Mouse (Mus musculus): ENCODE measurements around the gene Ankrd13a. TPM values are rescaled to one million over a fixed set of nuclear protein-coding genes. Genes with fewer than 3 reads are reported as not detected.

Ankrd13a gene
- total and polyA plus RNA-seq, 3 experiments, result 110 to 184 (median 180) TPM

GRCm38 (mm10) chr5:114750325-114750724 lies 24.2 kb upstream of the Ankrd13a start:
- TF ChIP-seq RCOR1 (IDR thresholded peaks at IDR 0.05; ENCODE audit: low read depth, low read length) (no peak), MEF2A (IDR thresholded peaks at IDR 0.05; ENCODE audit: extremely low read depth, insufficient replicate concordance, low read depth, low read length, poor library complexity, severe bottlenecking) (no peak), BHLHE40 (IDR thresholded peaks at IDR 0.05; ENCODE audit: borderline replicate concordance, low read depth, low read length) (no peak), SIN3A (IDR thresholded peaks at IDR 0.05; ENCODE audit: low read length) (no peak), CHD2 (IDR thresholded peaks at IDR 0.05; ENCODE audit: low read length) (no peak), GABPA (IDR thresholded peaks at IDR 0.05; ENCODE audit: low read depth, low read length) (no peak), POLR2AphosphoS5 (IDR thresholded peaks at IDR 0.05; ENCODE audit: borderline replicate concordance, low read depth, low read length) (no peak), USF1 (IDR thresholded peaks at IDR 0.05; ENCODE audit: low read depth, low read length) (no peak), MXI1 (IDR thresholded peaks at IDR 0.05; ENCODE audit: low read depth, low read length) (no peak), JUND (IDR thresholded peaks at IDR 0.05; ENCODE audit: low read depth, low read length) (no peak), NELFE (IDR thresholded peaks at IDR 0.05; ENCODE audit: low read depth, low read length) (no peak), ELF1 (IDR thresholded peaks at IDR 0.05; ENCODE audit: low read depth, low read length) (no peak), SMC3 (IDR thresholded peaks at IDR 0.05; ENCODE audit: low read depth, low read length) (no peak), MYC (IDR thresholded peaks at IDR 0.05; ENCODE audit: low read depth, low read length) (no peak), MYB (IDR thresholded peaks at IDR 0.05; ENCODE audit: low read depth, low read length) (no peak), UBTF (IDR thresholded peaks at IDR 0.05; ENCODE audit: borderline replicate concordance, insufficient read depth, low read depth, low read length) (no peak)
- no peak for DNase-seq (ENCODE audit: low read depth, low spot score)
- H3K4me1 ChIP-seq (ENCODE audit: control insufficient read depth in 1 of 2, insufficient read depth in 2 of 2, low read length in 2 of 2), result no peaks in the 10 kb centered on the region
- no peaks in the 10 kb centered on the region for H3K79me2 ChIP-seq (ENCODE audit: control insufficient read depth, insufficient read depth, low read length, poor library complexity)
- H3K9ac ChIP-seq (ENCODE audit: control insufficient read depth, low read depth, low read length, poor library complexity, severe bottlenecking), result no peak overlapping the region
- peaks cover 0 to 17% of the 10 kb centered on the region in 2 experiments; a peak in 3 of 4 replicates for H3K36me3 ChIP-seq (ENCODE audit: control insufficient read depth in 1 of 2, insufficient read depth in 2 of 2, low read length in 2 of 2)
- no peak overlapping the region for H3K27ac ChIP-seq (ENCODE audit: control insufficient read depth, low read depth, low read length)
- no peak overlapping the region for H3K4me3 ChIP-seq (ENCODE audit: control insufficient read depth in 1 of 2, insufficient read depth in 1 of 2, low read depth in 2 of 2, low read length in 2 of 2)
- no peaks in the 10 kb centered on the region for H3K27me3 ChIP-seq (ENCODE audit: control insufficient read depth in 1 of 2, insufficient read depth in 2 of 2, low read length in 2 of 2)
- no peaks in the 10 kb centered on the region for H3K9me3 ChIP-seq (replicated peaks; ENCODE audit: insufficient read depth, low read length)

- TF ChIP-seq MYC (IDR thresholded peaks at IDR 0.05; ENCODE audit: low read depth, low read length) (no peak), KAT2A (conservative IDR thresholded peaks at IDR 0.05; ENCODE audit: low read depth, low read length) (no peak), USF1 (IDR thresholded peaks at IDR 0.05; ENCODE audit: low read depth, low read length) (no peak), POLR2AphosphoS5 (IDR thresholded peaks at IDR 0.05; ENCODE audit: borderline replicate concordance, low read depth, low read length) (no peak), UBTF (IDR thresholded peaks at IDR 0.05; ENCODE audit: borderline replicate concordance, insufficient read depth, low read depth, low read length) (no peak), ELF1 (IDR thresholded peaks at IDR 0.05; ENCODE audit: low read depth, low read length) (no peak), BHLHE40 (IDR thresholded peaks at IDR 0.05; ENCODE audit: borderline replicate concordance, low read depth, low read length) (no peak), USF2 (IDR thresholded peaks at IDR 0.05; ENCODE audit: borderline replicate concordance in 1 of 2, insufficient read depth in 1 of 2, low read depth in 1 of 2, low read length in 2 of 2) (no peak), MYB (IDR thresholded peaks at IDR 0.05; ENCODE audit: low read depth, low read length) (no peak), MEF2A (IDR thresholded peaks at IDR 0.05; ENCODE audit: extremely low read depth, insufficient replicate concordance, low read depth, low read length, poor library complexity, severe bottlenecking) (no peak), GABPA (IDR thresholded peaks at IDR 0.05; ENCODE audit: low read depth, low read length) (no peak), MAFK (IDR thresholded peaks at IDR 0.05; ENCODE audit: borderline replicate concordance, low read depth, low read length) (no peak), TBP (IDR thresholded peaks at IDR 0.05; ENCODE audit: low read depth, low read length) (no peak), MAX (IDR thresholded peaks at IDR 0.05; ENCODE audit: low read length) (no peak), NELFE (IDR thresholded peaks at IDR 0.05; ENCODE audit: low read depth, low read length) (no peak)
- DNase-seq (ENCODE audit: low read depth, low spot score), result no peak
- Histone ChIP-seq H3K4me1 (ENCODE audit: control insufficient read depth in 1 of 2, insufficient read depth in 2 of 2, low read length in 2 of 2) (no peaks in the 10 kb centered on the region), H3K9me3 (replicated peaks; ENCODE audit: insufficient read depth, low read length) (no peaks in the 10 kb centered on the region), H3K9ac (ENCODE audit: control insufficient read depth, low read depth, low read length, poor library complexity, severe bottlenecking) (no peak overlapping the region), H3K4me3 (ENCODE audit: control insufficient read depth in 1 of 2, insufficient read depth in 1 of 2, low read depth in 2 of 2, low read length in 2 of 2) (no peak overlapping the region), H3K79me2 (ENCODE audit: control insufficient read depth, insufficient read depth, low read length, poor library complexity) (no peaks in the 10 kb centered on the region), H3K36me3 (ENCODE audit: control insufficient read depth in 1 of 2, insufficient read depth in 2 of 2, low read length in 2 of 2) (peaks cover 0 to 16% of the 10 kb centered on the region in 2 experiments; a peak in 2 of 4 replicates), H3K27me3 (ENCODE audit: control insufficient read depth in 1 of 2, insufficient read depth in 2 of 2, low read length in 2 of 2) (no peaks in the 10 kb centered on the region), H3K27ac (ENCODE audit: control insufficient read depth, low read depth, low read length) (no peak overlapping the region)
Measured at GRCm38 (mm10) chr5:114752397-114752796, 22.1 kb upstream of the Ankrd13a start.

All from MEL (cell line).